Mouse (Mus musculus) forebrain, embryonic 10.5 days (tissue): ENCODE measurements around the gene Arhgdia. TPM values are rescaled to one million over a fixed set of nuclear protein-coding genes. Genes with fewer than 3 reads are reported as not detected.

ENCODE experiments used
- DNase-seq: peaks from one replicate; pipeline ENCODE4 v3.0.0-alpha.2; 2017; ENCODE audit warnings: low spot score; ENCODE audit errors: extremely low spot score
- H3K27ac ChIP-seq: fragments of 300-500 bp; sonication (generic); 2 replicates; pipeline ENCODE4 v1.5.1; 2016; ENCODE audit warnings: mild to moderate bottlenecking
- H3K27me3 ChIP-seq: fragments of 300-500 bp; sonication (generic); 2 replicates; pipeline ENCODE4 v1.6.1; 2016; ENCODE audit warnings: mild to moderate bottlenecking; ENCODE audit not compliant: poor library complexity, severe bottlenecking
- H3K36me3 ChIP-seq: fragments of 300-500 bp; sonication (generic); replicated peaks from 2 replicates; pipeline ENCODE4 v1.6.1; 2016; ENCODE audit warnings: mild to moderate bottlenecking, moderate library complexity
- H3K4me1 ChIP-seq: fragments of 300-500 bp; sonication (generic); 2 replicates; pipeline ENCODE4 v1.6.1; 2016
- H3K4me3 ChIP-seq: fragments of 300-500 bp; sonication (generic); 2 replicates; pipeline ENCODE4 v1.5.1; 2016; ENCODE audit warnings: mild to moderate bottlenecking, moderate library complexity
- H3K9me3 ChIP-seq: fragments of 300-500 bp; sonication (generic); 2 replicates; pipeline ENCODE4 v1.6.1; 2016; ENCODE audit warnings: mild to moderate bottlenecking, moderate library complexity
- WGBS: fragments of 180-500 bp; shearing (Covaris S2); methylation state at CpG from one replicate; pipeline ENCODE4 v1.1.7; 2016; 5-methylcytosine and 5-hydroxymethylcytosine counted together
- polyA plus RNA-seq: library from polyadenylated mRNA; unstranded; fragments of >200 nt; fragmentation: Nextera tagmentation; extraction: Ambion mirVana; gene quantifications from 2 replicates; pipeline ENCODE4 v1.2.1, GENCODE M21; 2016

Arhgdia gene
- 744 and 753 TPM in 2 replicates for polyA plus RNA-seq

DNA sequence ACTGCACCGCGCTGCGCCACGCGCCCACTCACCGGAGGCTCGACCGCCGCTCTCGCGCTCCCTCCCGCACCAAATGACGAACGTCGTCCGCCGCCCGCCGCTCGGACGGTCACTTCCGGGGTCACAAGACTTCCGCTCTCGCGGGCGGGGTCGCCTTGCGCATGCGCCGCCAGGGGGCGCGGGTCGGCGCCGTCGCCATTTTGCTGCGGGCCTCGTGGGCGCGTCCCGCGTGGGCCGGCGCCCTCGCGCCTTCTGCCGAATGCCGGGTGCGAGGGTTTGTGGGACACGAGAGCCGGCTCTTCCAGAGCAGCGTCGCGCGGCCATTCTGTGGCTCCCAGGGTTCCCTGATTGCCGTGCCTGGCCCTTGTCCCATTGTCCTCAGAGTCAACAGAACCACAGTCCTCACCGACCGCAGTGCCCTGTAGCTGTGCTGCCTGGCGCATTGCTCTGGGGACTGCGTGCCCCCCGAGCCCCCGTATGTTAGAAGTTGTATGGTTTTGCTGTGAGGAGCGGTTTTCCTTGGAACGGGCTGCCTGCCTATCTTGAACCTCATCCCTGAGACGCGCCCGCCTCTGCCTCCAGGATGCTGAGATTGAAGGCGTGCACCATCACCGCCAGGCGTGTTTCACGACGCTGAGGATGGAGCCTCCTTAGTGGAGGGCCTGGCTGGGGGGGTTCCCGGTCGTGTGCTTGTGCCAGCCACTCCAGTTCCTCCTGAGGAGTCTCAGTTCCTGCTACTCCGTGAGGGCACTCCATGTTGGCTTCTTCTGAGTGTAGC, at the start of gene Arhgdia:
Gene Arhgdia (minus strand): TSS at position 135 of the 778 bp plus-strand sequence.
- 5% methylated on average over 69 of the region's 75 CpGs for WGBS
- DNase-seq = peak; percentile 82
- Histone ChIP-seq H3K4me3 (peak within 1 kb of the TSS; percentile 89), H3K27ac (peak within 1 kb of the TSS; percentile 99), H3K36me3 (peaks cover 78% of the 10 kb centered on the region), H3K9me3 (peaks cover 4% of the 10 kb centered on the region; the same call in 1 of the 2 replicates), H3K27me3 (no peaks in the 10 kb centered on the region), H3K4me1 (peaks cover 41% of the 10 kb centered on the region)

DNA sequence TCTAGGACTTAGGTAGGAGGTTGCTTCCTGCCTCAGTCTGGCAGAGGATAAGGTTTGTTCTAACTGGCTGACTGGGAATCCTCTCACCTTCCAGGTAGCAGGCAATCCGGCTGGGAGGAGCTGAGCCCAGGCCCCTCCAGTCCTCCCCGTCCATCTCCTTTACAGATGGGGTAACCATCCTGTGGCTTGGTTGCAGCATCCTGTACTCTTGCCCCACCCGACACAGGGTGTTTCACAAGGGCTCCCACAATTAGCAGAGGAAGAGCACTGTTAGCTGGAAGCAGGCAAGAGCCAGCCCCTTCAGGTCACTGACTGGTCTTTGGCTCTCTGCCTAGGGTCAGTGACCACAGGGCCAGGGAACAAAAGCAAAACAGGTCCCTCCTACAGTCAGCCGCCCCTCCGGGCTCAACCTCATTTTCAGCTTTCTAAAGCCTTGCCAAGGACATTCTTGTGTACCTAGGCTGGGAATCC, 49.0 kb upstream of the Arhgdia start:
- Histone ChIP-seq H3K9me3 (no peaks in the 10 kb centered on the region), H3K4me1 (peaks cover 66% of the 10 kb centered on the region), H3K36me3 (peaks cover 42% of the 10 kb centered on the region), H3K27me3 (no peaks in the 10 kb centered on the region), H3K27ac (peak overlapping the region; percentile 62), H3K4me3 (peak overlapping the region; percentile 96)
- WGBS = 40% methylated on average over 5 of the region's 5 CpGs
- no peak for DNase-seq

DNA sequence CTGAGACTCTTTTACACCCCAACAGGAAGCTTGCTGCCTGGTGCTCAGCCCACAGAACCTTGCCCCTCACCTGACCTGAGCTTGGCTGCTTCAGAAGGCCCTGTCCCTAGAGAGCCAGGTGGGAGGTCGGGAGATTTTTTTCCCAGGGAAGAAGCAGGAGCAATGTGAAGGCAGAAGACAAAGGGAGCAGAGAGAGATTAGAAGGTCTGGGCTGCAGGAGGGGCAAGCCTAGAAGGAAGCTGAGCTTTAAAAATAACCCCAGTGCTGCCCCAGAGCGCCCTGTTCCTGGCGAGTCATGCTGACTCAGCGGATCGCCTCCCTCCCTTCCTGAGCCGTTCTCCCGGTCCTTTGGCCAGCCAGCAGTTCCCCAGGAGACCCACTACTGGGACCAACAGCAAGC, 48.5 kb upstream of the Arhgdia start:
- no peaks in the 10 kb centered on the region for H3K27me3 ChIP-seq
- H3K27ac ChIP-seq = peak overlapping the region; percentile 62
- WGBS = 25% methylated on average over 7 of the region's 7 CpGs
- H3K4me1 ChIP-seq = peaks cover 72% of the 10 kb centered on the region
- H3K4me3 ChIP-seq = peak overlapping the region; percentile 96
- no peaks in the 10 kb centered on the region for H3K9me3 ChIP-seq
- no peak for DNase-seq
- H3K36me3 ChIP-seq = peaks cover 42% of the 10 kb centered on the region

DNA sequence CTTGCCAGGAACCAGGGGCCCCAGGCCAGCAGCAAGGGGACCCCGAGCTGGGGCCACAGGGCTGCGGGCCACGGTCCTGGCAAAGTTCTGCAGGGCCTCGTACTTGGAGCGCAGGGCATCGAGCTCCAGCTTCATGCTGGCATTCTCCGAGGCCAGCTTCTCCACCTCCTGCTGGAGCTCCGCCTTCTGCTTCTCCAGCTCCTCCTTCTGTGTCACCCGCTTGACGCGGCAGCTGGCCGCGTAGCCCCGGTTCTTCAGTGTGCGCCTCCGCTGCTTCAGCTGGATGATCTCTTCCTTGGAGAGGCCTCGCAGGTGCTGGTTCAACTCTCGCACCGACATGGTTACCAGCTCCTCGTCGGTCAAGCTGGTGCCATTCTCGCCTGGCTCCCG, 47.9 kb upstream of the Arhgdia start:
- peak overlapping the region; percentile 96; the same call in 1 of the 2 replicates for H3K4me3 ChIP-seq
- H3K27me3 ChIP-seq = no peaks in the 10 kb centered on the region
- H3K4me1 ChIP-seq = peaks cover 73% of the 10 kb centered on the region
- H3K36me3 ChIP-seq = peaks cover 42% of the 10 kb centered on the region
- peak overlapping the region; percentile 62; the same call in 1 of the 2 replicates for H3K27ac ChIP-seq
- H3K9me3 ChIP-seq = no peaks in the 10 kb centered on the region
- 82% methylated on average over 23 of the region's 23 CpGs for WGBS
- DNase-seq = no peak

DNA sequence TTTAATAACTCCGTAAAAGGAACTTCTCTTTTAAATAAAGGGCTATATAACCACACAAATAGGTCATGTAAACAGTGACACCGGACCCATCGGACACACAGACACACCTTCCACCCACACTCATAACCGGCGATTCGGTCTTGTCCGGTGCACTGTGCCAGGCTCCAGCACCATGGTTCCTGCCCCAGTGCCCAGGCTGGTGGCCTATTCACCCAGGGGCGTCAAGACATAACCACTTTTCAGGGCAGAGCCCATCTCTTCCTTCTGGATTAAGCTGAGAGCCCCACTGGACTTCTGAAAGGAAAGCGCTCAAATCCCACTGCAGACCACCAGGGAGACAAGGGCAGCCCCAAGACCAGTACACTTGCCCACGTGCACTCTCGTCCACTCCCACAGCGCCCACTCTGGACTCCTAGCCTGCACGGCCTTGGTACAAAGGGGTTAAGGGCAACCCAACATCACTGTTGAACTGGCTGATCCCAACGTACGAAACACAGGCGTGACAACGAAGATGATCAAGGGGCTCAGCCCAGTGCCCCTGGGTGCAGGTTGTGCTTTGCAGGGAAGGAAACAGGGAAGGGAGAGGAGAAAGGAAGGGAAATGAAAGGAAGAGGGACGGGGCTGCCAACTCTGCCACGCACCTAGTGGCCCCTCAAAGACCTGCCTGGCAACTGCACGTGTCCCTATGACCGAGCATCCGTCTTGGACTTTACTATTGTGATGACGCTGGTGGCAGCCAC, 47.3 kb upstream of the Arhgdia start:
- H3K36me3 ChIP-seq = peaks cover 42% of the 10 kb centered on the region
- H3K4me3 ChIP-seq = peak overlapping the region; percentile 96; the same call in 1 of the 2 replicates
- H3K27me3 ChIP-seq = no peaks in the 10 kb centered on the region
- no peak for DNase-seq
- H3K4me1 ChIP-seq = peaks cover 73% of the 10 kb centered on the region
- no peaks in the 10 kb centered on the region for H3K9me3 ChIP-seq
- WGBS = 96% methylated on average over 23 of the region's 23 CpGs
- no peak overlapping the region for H3K27ac ChIP-seq

DNA sequence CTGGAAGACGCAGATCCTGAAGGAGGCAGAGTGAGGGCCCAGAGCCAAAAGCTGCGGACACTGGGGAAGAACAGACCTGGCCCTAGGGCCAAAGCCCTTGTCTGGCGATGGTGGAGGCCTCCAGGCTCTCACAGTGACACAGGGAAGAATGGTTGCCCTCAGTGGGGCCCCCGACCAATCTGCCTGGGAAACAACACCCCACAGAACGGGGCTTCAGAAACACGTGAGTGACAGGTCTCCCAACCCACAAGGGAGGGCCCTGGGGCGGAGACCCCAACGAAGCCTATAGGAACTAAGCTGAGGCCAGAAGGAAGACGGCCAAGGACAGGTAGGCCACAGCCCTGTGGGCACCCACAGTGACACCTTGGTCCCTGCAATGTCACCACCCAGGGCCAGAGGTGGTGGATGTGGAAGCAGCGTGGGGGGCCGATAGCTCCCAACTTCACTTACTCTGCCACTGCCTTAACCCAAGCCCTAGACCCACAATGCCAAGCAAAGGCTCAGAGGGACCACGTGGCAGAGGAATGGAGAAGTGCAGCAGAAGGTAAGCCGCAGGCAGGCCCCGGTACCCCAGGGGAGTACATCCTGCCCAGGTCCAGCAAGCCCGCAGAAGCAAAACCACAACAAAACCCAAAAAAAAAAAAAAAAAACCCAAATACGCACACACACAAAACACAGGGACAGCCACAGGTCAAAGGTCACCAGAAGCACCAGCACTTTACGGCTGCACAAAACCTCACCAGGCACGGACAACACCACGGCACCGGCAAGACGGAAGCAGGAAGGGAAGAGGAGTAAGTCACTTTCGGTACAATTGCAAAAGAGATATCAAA, 46.3 kb upstream of the Arhgdia start:
- WGBS = 86% methylated on average over 22 of the region's 22 CpGs
- no peak for DNase-seq

DNA sequence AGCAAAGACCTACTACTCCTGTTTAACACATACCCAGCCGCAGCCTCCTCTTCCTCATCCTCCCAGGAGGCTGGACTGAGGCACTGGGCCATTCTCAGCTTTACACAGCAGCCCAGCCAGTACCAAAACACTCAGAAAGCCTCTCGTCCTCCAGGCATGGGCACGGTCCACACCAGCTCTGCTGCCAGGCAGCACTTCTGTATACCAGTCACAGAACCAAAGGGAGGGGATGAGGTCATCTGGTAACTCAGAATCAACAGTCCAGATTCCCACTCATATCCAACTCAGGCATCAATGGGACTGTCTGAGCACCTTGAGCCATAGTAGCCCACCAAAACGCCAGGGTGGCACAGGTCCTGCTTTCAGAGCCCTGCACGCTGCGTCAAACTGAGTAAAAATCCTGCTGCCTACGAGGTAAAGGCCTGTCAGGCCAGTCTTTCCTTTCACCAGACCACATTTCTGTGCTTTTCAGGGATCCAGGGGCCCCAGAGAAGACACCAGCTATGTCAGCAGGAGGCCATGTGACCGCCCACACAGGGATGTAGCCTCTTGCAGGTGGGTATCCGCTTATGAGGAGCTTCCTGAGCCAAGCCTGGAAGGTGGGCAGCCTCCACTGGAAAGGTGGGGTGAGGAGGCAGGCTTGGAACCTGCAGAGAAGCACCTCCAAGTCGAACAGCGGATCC, 45.5 kb upstream of the Arhgdia start:
- no peak for DNase-seq

More for the DNA sequence above, 46.3 kb upstream of the Arhgdia start:
- Histone ChIP-seq H3K27me3 (no peaks in the 10 kb centered on the region), H3K4me3 (no peak overlapping the region; the same call in 1 of the 2 replicates), H3K36me3 (peaks cover 51% of the 10 kb centered on the region), H3K27ac (no peak overlapping the region), H3K9me3 (no peaks in the 10 kb centered on the region), H3K4me1 (peaks cover 72% of the 10 kb centered on the region)

DNA sequence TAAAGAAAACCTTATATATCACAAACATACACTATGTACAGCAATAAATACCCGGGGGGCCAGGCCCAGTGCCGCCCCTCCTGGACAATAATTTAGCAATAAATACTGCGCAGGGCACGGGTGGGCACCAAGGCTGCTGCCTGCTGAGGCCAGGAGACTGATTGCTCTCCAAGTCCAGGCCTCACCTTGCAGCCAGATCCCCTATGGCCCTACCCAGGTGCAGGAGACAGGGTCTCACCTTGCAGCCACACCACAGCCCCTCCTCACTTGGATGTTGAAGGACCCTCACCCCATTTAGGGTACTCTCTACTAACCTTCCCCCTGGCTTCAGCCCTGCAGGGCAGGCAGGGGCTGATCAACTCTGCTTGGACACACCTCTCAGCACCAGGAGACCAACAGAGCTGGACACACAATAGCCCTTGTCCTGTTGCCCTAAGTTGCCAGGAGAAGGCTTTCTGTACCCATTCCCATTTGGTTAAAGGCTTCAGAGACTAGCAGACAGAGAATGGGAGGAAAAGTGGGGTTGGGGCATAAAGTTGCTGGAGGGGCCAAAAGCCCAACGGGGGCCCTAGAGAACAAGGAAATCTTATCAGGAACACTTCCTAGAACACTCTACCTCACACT, 43.8 kb upstream of the Arhgdia start, which contains the start of gene Sirt7:
Gene Sirt7 (minus strand): TSS at position 89 of the 624 bp plus-strand sequence.
- WGBS = 22% methylated on average over 5 of the region's 5 CpGs
- H3K36me3 ChIP-seq = peaks cover 75% of the 10 kb centered on the region
- H3K4me1 ChIP-seq = peaks cover 47% of the 10 kb centered on the region
- H3K27ac ChIP-seq = peak within 1 kb of the TSS; percentile 83
- peak within 1 kb of the TSS; percentile 88 for H3K4me3 ChIP-seq
- no peak for DNase-seq
- no peaks in the 10 kb centered on the region for H3K9me3 ChIP-seq
- H3K27me3 ChIP-seq = no peaks in the 10 kb centered on the region

More for the DNA sequence above, 45.5 kb upstream of the Arhgdia start:
- Histone ChIP-seq H3K4me3 (no peak overlapping the region), H3K27me3 (no peaks in the 10 kb centered on the region), H3K36me3 (peaks cover 59% of the 10 kb centered on the region), H3K9me3 (no peaks in the 10 kb centered on the region), H3K27ac (no peak overlapping the region), H3K4me1 (peaks cover 64% of the 10 kb centered on the region)
- WGBS = 92% methylated on average over 11 of the region's 11 CpGs

DNA sequence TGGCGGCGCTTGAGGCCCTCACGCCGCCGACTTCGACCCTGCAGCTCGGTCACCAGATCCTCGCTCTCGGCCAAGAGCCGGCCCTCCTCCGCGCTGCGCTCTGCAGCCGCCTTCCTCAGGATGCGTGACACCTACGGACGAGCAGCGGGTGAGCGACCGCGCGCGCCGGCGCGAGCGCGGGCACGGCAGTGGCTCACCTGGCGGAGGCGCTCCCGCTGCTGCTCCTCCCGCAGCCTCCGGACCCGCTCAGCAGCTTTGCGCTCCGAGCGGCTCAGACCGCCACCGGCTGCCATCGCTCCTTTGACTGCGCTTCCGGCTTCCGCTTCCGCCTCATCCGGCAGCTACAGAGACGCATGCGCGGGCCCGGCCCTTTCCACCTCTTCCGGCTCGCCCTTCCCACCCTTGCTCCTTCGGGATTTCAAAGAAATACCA, 43.3 kb upstream of the Arhgdia start:
- Histone ChIP-seq H3K4me3 (peak overlapping the region; percentile 88), H3K4me1 (peaks cover 42% of the 10 kb centered on the region), H3K9me3 (no peaks in the 10 kb centered on the region), H3K27ac (peak overlapping the region; percentile 83), H3K36me3 (peaks cover 76% of the 10 kb centered on the region), H3K27me3 (no peaks in the 10 kb centered on the region)
- WGBS = under 1% methylated on average over 53 of the region's 53 CpGs
- DNase-seq = peak; percentile 82

DNA sequence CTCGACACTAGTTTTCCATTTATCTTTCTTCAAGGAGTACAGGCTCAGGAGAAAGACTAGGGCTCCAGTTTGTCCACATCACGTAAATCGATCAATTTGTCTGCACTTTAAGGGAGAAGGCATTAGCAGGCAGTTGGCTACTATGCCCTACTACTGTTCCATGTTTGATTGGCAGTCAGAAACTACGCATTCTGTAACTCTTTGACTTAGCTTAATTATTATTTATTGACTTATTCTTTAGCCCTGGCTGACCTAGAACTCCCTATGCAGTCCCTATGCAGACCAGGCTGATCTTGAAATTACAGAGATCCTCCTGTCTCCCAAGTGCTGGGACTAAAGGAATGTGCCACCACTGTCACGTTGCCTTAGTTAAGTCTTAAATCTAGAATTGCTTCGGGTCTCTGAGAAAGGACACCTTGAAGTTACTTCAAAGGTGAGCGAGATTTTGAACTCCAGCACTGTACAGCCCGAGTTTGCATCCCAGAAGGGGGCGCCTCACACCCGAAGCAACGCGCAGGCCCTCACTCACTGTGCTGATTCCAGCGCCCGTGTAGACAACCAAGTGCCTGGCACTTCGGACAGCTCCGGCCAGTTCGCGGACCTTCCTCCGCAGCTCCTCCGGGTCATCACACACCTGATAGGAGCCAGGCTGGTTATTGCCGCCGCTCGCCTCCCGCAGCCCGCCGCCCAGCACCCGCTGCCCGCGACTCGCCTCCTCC, 42.7 kb upstream of the Arhgdia start:
- Histone ChIP-seq H3K36me3 (peaks cover 75% of the 10 kb centered on the region), H3K27ac (peak overlapping the region; percentile 83), H3K4me3 (peak overlapping the region; percentile 88), H3K9me3 (no peaks in the 10 kb centered on the region), H3K4me1 (peaks cover 36% of the 10 kb centered on the region), H3K27me3 (no peaks in the 10 kb centered on the region)
- WGBS = 14% methylated on average over 30 of the region's 30 CpGs
- peak; percentile 61 for DNase-seq

DNA sequence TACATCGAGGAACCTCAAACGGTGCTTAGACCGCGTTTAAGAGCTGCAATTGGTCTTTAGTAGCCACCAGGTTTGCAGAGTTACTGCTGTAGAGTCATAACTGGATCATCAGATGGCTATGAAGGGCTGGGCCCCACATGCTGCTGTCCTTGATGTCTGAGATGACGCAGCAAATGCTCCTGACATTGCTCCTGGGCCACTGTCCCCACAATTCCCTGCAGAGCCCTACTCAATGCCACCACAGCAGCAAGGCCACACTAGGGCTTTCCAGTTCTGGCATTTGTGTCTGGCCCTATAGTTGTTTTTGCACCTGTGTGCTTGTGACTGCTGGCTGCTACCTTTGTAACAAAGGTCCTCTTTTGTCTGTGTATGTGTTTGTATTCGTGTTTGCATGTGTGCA, 41.4 kb upstream of the Arhgdia start:
- Histone ChIP-seq H3K9me3 (no peaks in the 10 kb centered on the region; the same call in 1 of the 2 replicates), H3K4me1 (peaks cover 41% of the 10 kb centered on the region), H3K36me3 (peaks cover 77% of the 10 kb centered on the region), H3K4me3 (no peak overlapping the region), H3K27me3 (no peaks in the 10 kb centered on the region), H3K27ac (no peak overlapping the region)
- no peak for DNase-seq
- 91% methylated on average over 6 of the region's 6 CpGs for WGBS
